Mouse (Mus musculus) liver, postnatal 0 days (tissue): Measurements from ENCODE around the gene Ddr1. TPM values are rescaled to one million over a fixed set of nuclear protein-coding genes. Genes with fewer than 3 reads are reported as not detected.

Experiments used
- ATAC-seq: fragments of 200-750 bp; cut with Nextera tagmentation; 2 replicates; pipeline ENCODE4 v1.8.0; 2017; ENCODE audit warnings: mild to moderate bottlenecking, moderate library complexity
- DNase-seq: peaks from one replicate; pipeline ENCODE4 v3.0.0-alpha.2; 2016
- H3K27ac ChIP-seq: fragments of 300-500 bp; sonication (generic); 2 replicates; pipeline ENCODE4 v1.5.1; 2014; ENCODE audit warnings: antibody characterized with exemption, moderate library complexity, mild to moderate bottlenecking, low read depth
- H3K27me3 ChIP-seq: fragments of 300-500 bp; sonication (generic); 2 replicates; pipeline ENCODE4 v1.6.1; 2014; ENCODE audit warnings: low read length, control low read depth, mixed read lengths; ENCODE audit not compliant: insufficient read depth
- H3K36me3 ChIP-seq: fragments of 300-500 bp; sonication (generic); replicated peaks from 2 replicates; pipeline ENCODE4 v1.6.1; 2014; ENCODE audit warnings: mild to moderate bottlenecking, control low read depth, low read length, moderate library complexity, mixed read lengths; ENCODE audit not compliant: insufficient read depth
- H3K4me1 ChIP-seq: fragments of 300-500 bp; sonication (generic); 2 replicates; pipeline ENCODE4 v1.6.1; 2014; ENCODE audit warnings: antibody characterized with exemption, mild to moderate bottlenecking, control low read depth; ENCODE audit not compliant: insufficient read depth
- H3K4me2 ChIP-seq: fragments of 300-500 bp; sonication (generic); 2 replicates; pipeline ENCODE4 v1.6.1; 2014; ENCODE audit warnings: low read depth, mild to moderate bottlenecking, low read length, moderate library complexity, mixed read lengths
- H3K4me3 ChIP-seq: fragments of 300-500 bp; sonication (generic); 2 replicates; pipeline ENCODE4 v1.5.1; 2014; ENCODE audit warnings: low read depth, low read length
- H3K9ac ChIP-seq: fragments of 300-500 bp; sonication (generic); replicated peaks from 2 replicates; pipeline ENCODE4 v1.6.1; 2014; ENCODE audit warnings: mild to moderate bottlenecking, moderate library complexity
- H3K9me3 ChIP-seq: fragments of 300-500 bp; sonication (generic); 2 replicates; pipeline ENCODE4 v1.6.1; 2016; ENCODE audit warnings: mild to moderate bottlenecking, control low read depth, low read length, mixed read lengths
- CTCF ChIP-seq: sonication (generic); IDR thresholded peaks from 2 replicates; pipeline ENCODE4 v1.5.1; 2016; ENCODE audit warnings: antibody characterized with exemption, low read depth
- EP300 ChIP-seq: IDR thresholded peaks from 2 replicates; pipeline ENCODE4 v1.6.1; 2016; ENCODE audit warnings: antibody characterized with exemption, low read depth, mild to moderate bottlenecking
- WGBS: fragments of 180-500 bp; shearing (Covaris S2); extraction: QIAGEN DNeasy Blood & Tissue Kit; methylation state at CpG from one replicate; pipeline ENCODE4 v1.1.7; 2014; ENCODE audit not compliant: insufficient replicate concordance; 5-methylcytosine and 5-hydroxymethylcytosine counted together
- polyA plus RNA-seq: library from polyadenylated mRNA; unstranded; fragments of >200 nt; fragmentation: Nextera tagmentation; extraction: Ambion mirVana; gene quantifications from 2 replicates; pipeline ENCODE4 v1.2.1, GENCODE M21; 2015

The Ddr1 gene
- polyA plus RNA-seq, 1 experiment from 2014 or later = 2.3 TPM

DNA sequence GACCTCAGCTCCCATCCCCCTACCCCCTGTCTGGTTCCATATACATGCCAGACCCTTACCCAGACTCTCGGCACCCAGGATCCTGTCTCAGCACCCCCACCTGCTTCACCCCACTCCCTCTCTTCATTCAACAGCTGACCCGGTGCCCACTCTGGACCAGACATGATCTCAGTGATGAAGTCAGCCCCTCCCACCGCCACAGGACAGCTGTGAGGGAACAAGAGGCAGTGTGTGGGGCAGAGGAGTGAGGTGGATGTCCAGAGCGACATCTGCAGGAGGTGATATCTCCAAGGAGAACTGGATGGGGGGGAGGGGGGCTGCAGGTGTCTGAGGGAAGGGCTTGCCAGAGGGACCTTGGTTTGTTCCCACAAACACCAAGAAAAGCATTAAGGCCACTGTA, 12.6 kb downstream of the Ddr1 start:
- H3K4me3 ChIP-seq = no peak overlapping the region
- no peaks in the 10 kb centered on the region for H3K4me1 ChIP-seq
- WGBS = 76% methylated on average over 4 of the region's 4 CpGs
- no peak for DNase-seq
- no peaks in the 10 kb centered on the region for H3K9me3 ChIP-seq
- no peak overlapping the region for H3K4me2 ChIP-seq
- no peak overlapping the region for H3K27ac ChIP-seq
- H3K27me3 ChIP-seq = no peaks in the 10 kb centered on the region
- no peak for TF ChIP-seq EP300
- no peak for TF ChIP-seq CTCF
- H3K9ac ChIP-seq = no peak overlapping the region
- no peak for ATAC-seq
- H3K36me3 ChIP-seq = no peaks in the 10 kb centered on the region

DNA sequence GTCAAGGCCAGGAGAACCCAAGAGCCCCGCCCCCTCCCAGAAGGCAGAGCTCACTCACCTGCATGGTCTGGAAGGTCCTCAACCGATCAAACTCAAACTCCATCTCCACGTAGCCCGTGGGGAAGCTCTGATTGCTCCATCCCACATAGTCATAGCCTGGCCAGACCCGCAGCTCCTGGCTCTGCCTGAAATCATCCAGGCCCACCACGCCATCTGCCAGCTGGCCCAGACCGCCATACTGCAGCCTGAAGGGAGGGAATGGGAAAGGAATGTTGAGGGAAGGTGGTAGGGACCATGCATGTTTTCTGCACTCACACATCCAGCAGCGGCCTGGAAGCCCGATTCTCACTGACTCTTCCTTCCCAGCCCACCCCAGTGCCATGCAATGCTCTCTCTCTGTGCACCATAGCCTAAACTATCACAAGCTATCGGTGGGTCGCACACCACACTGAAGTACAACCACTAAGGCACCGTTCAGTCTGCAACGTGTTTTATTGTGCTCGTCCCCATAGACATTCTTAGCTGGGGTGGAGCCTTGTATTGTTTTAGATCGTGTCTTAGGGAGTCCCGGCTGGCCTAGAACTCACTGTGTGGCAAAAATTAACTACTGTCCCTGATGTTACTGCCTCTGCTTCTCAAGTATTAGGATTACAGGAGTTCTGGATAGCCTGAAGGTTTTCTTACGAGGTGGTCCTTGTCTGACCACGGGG, 14.3 kb downstream of the Ddr1 start:
- Histone ChIP-seq H3K9me3 (no peaks in the 10 kb centered on the region), H3K4me3 (no peak overlapping the region), H3K4me2 (no peak overlapping the region), H3K27ac (no peak overlapping the region), H3K9ac (no peak overlapping the region), H3K27me3 (no peaks in the 10 kb centered on the region), H3K4me1 (no peaks in the 10 kb centered on the region), H3K36me3 (no peaks in the 10 kb centered on the region)
- TF ChIP-seq EP300 = no peak
- ATAC-seq (no peak), DNase-seq (no peak)
- WGBS = 81% methylated on average over 18 of the region's 18 CpGs

DNA sequence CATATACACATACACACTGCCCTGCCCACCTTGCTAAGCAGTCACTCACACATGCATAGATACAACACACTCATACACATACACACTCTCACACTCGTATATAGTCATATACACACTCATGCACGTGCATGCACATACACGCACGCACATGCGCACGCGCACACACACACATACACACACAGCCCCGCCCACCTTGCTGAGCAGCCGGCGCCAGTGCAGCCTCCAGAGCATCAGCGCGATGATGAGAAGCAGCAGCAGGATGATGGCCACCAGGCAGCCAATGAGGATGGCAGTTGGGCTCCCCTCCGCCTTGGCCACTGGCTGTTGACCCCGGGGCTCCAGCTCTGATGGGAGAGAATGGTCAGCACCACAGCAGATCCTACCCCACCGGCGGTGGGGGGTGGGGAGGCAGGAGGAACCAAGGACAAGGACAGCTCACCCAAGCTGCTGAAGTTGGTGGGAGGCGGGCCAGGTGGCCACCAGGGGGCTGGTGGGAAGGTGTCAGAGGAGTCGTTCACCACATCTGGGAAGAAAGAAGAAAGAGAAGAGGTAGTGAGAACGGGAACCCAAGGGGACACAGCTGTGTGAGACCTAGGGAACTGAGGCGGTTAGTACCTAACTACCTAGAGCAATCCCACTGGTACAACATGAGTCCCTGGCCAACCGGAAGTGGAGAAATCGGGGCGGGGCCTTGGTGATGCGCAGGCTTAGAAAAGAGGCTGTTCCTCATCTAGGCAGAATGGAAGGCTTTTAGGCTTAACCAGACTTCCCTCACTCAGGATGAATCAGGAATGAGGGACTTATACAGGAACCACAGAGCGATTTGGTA, 15.9 kb downstream of the Ddr1 start:
- no peaks in the 10 kb centered on the region for H3K27me3 ChIP-seq
- H3K36me3 ChIP-seq = no peaks in the 10 kb centered on the region
- no peaks in the 10 kb centered on the region for H3K9me3 ChIP-seq
- H3K4me2 ChIP-seq = no peak overlapping the region
- TF ChIP-seq EP300 (no peak), CTCF (peak; percentile 25)
- DNase-seq (peak; percentile 51), ATAC-seq (no peak)
- H3K4me3 ChIP-seq = no peak overlapping the region
- H3K4me1 ChIP-seq = no peaks in the 10 kb centered on the region
- 75% methylated on average over 25 of the region's 25 CpGs for WGBS
- no peak overlapping the region for H3K27ac ChIP-seq
- H3K9ac ChIP-seq = no peak overlapping the region

DNA sequence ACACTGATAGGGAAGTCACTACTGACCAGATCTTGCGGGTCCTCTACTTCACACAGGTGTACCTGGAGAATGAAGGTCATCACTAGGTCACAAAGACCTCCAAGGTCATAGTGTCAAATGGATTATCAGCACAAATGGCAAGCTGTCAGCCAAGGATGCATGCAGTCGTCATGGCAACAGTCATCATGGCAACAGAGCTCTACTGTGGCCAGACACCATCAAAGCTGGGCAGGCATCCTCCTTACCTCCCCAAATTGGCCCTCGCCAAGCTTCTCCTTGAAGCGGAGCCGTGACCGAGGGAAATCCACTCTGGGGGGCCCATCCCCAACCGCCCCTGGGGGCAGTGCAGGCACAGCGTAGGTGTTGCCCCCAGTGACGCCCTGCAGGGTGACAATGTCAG, 19.4 kb downstream of the Ddr1 start:
- no peaks in the 10 kb centered on the region for H3K9me3 ChIP-seq
- no peak overlapping the region for H3K4me3 ChIP-seq
- 68% methylated on average over 9 of the region's 9 CpGs for WGBS
- TF ChIP-seq CTCF (no peak), EP300 (no peak)
- no peaks in the 10 kb centered on the region for H3K4me1 ChIP-seq
- H3K36me3 ChIP-seq = no peaks in the 10 kb centered on the region
- DNase-seq (no peak), ATAC-seq (no peak)
- H3K27me3 ChIP-seq = no peaks in the 10 kb centered on the region
- H3K27ac ChIP-seq = no peak overlapping the region
- no peak overlapping the region for H3K4me2 ChIP-seq
- H3K9ac ChIP-seq = no peak overlapping the region

DNA sequence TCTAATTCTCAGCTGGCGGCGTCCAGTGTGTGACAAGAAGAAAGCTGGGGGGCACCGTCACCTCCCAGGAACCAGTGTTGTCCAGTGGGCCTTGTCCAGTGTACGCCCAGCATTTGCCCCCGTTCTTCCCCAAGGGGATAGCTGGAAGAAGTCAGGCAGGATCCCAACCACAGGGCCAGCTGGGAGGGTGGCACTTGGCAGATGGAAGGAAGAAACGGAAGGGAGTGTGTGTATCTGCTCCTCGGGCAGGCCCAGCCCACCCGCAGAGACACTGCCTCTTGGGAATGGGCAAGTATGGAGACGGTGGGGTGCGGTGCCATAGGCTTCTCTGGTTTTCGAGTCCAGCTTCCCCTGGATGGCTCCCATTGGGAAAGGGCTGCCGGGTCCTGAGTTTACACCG, 22.4 kb downstream of the Ddr1 start:
- no peaks in the 10 kb centered on the region for H3K27me3 ChIP-seq
- no peak overlapping the region for H3K4me3 ChIP-seq
- ATAC-seq (no peak), DNase-seq (no peak)
- H3K4me1 ChIP-seq = no peaks in the 10 kb centered on the region
- no peak overlapping the region for H3K9ac ChIP-seq
- no peaks in the 10 kb centered on the region for H3K9me3 ChIP-seq
- TF ChIP-seq EP300 (no peak), CTCF (no peak)
- H3K4me2 ChIP-seq = no peak overlapping the region
- 70% methylated on average over 13 of the region's 13 CpGs for WGBS
- no peak overlapping the region for H3K27ac ChIP-seq
- no peaks in the 10 kb centered on the region for H3K36me3 ChIP-seq

DNA sequence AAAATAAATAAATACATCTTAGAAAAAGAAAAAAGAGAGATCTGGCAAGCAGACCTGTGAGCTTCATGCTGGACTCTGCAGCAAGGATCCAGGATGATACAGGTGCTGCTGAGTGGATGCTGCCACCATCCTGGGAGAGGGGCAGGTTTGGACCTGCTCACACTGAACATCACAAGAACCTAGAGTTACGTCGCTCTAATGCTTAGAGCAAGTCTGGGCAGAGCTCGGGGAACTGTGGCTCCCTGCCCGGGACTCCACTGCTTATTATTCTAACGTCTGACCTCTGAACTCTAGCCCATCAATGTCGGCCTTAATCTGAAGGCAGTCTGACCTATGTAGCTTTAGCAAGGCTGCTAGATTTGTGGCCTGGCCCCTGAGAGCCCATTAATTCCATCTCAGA, 23.8 kb downstream of the Ddr1 start:
- no peaks in the 10 kb centered on the region for H3K27me3 ChIP-seq
- no peak for ATAC-seq
- no peak overlapping the region for H3K4me3 ChIP-seq
- no peak for DNase-seq
- no peak for TF ChIP-seq EP300
- no peak for TF ChIP-seq CTCF
- H3K36me3 ChIP-seq = no peaks in the 10 kb centered on the region
- H3K4me1 ChIP-seq = no peaks in the 10 kb centered on the region
- H3K27ac ChIP-seq = no peak overlapping the region
- H3K4me2 ChIP-seq = no peak overlapping the region
- no peaks in the 10 kb centered on the region for H3K9me3 ChIP-seq
- WGBS = 45% methylated on average over 6 of the region's 6 CpGs
- no peak overlapping the region for H3K9ac ChIP-seq
